27 mouse cellular contexts compared by ENCODE assay signal in genomic region chr4:53538600-53538999, GRCm38 (mm10).
DNase-seq lines count a peak whose midpoint lies in the region; ATAC-seq and TF ChIP-seq lines count a peak whose summit lies in the region.
"Had no signal": no experiment of that assay in that cellular context is flagged by ENCODE, and none has a peak within 500 bp of the region (broad histone marks: within the 10 kb centered on the region; RNA-seq: fewer than 3 reads in every experiment).

No protein-coding gene starts in this region.

- DNase-seq in forebrain, embryonic 14.5 days (ENCODE audit: low spot score): no peak
- DNase-seq in layer of hippocampus, adult 9-10 months (ENCODE audit: low spot score): peak; percentile 55
- no peak for DNase-seq in layer of hippocampus, adult 11-12 months (ENCODE audit: low spot score)
- no peak for DNase-seq in lung, postnatal 0 days (ENCODE audit: low spot score)
- no peak for DNase-seq in lung, adult 18-20 months
- DNase-seq in brain, embryonic 18.5 days (ENCODE audit: low read depth, low spot score): peak; percentile 56
- DNase-seq: adrenal gland, postnatal 10 days; cerebellum, adult 8-10 months; cerebellum, postnatal 36 days; embryo, embryonic 11 days; gastrocnemius, adult 2 months; heart, postnatal 4 days; kidney, adult 18-20 months; right cerebral cortex, adult 18-20 months; thymus, adult 18-20 months; thymus, postnatal 4 days had no signal

- no peak overlapping the region for H3K4me3 ChIP-seq in forebrain, embryonic 16.5 days (replicated peaks; ENCODE audit: low read length)
- H3K4me3 ChIP-seq in forebrain, embryonic 14.5 days (ENCODE audit: low read depth, low read length): no peak overlapping the region
- H3K4me3 ChIP-seq in lung, postnatal 0 days (ENCODE audit: low read depth, low read length): no peak overlapping the region
- H3K4me3 ChIP-seq: embryonic facial prominence, embryonic 13.5 days; erythroblast, embryonic 14.5 days; gastrocnemius, adult 2 months; heart, embryonic 15.5 days; liver, embryonic 15.5 days; midbrain, embryonic 15.5 days; myocyte had no signal

- no peak overlapping the region for H3K9ac ChIP-seq in forebrain, embryonic 16.5 days (replicated peaks; ENCODE audit: low read depth, low read length)
- H3K9ac ChIP-seq in forebrain, embryonic 14.5 days (ENCODE audit: low read length): no peak overlapping the region
- no peak overlapping the region for H3K9ac ChIP-seq in lung, postnatal 0 days (replicated peaks; ENCODE audit: low read depth)
- H3K9ac ChIP-seq: embryonic facial prominence, embryonic 13.5 days; heart, embryonic 15.5 days; hindbrain, embryonic 14.5 days; liver, embryonic 15.5 days; midbrain, embryonic 15.5 days had no signal

- no peak overlapping the region for H3K4me2 ChIP-seq in forebrain, embryonic 16.5 days (ENCODE audit: low read length)
- no peak overlapping the region for H3K4me2 ChIP-seq in forebrain, embryonic 14.5 days (ENCODE audit: low read length)
- H3K4me2 ChIP-seq in lung, postnatal 0 days (replicated peaks; ENCODE audit: low read depth, low read length): no peak overlapping the region; the same call in 1 of the 2 replicates
- H3K4me2 ChIP-seq: embryonic facial prominence, embryonic 13.5 days; heart, embryonic 15.5 days; hindbrain, embryonic 14.5 days; liver, embryonic 15.5 days; midbrain, embryonic 15.5 days had no signal

- 78% methylated on average over 11 of the region's 11 CpGs for WGBS in forebrain, embryonic 16.5 days
- 86% methylated on average over 11 of the region's 11 CpGs for WGBS in forebrain, embryonic 14.5 days
- WGBS in lung, postnatal 0 days: 70% methylated on average over 11 of the region's 11 CpGs

- 0 out of 2 replicates have a peak, but pooled peaks have one; percentile 33 for TF ChIP-seq EP300 in lung, postnatal 0 days (IDR thresholded peaks at IDR 0.05)

- no peaks in the 10 kb centered on the region for H3K9me3 ChIP-seq in forebrain, embryonic 16.5 days (ENCODE audit: control insufficient read depth, low read length)
- no peaks in the 10 kb centered on the region for H3K9me3 ChIP-seq in forebrain, embryonic 14.5 days (replicated peaks; ENCODE audit: control insufficient read depth, low read length)
- no peaks in the 10 kb centered on the region for H3K9me3 ChIP-seq in lung, postnatal 0 days (ENCODE audit: low read length)
- H3K9me3 ChIP-seq: embryonic facial prominence, embryonic 13.5 days; heart, embryonic 15.5 days; liver, embryonic 15.5 days; midbrain, embryonic 15.5 days had no signal

- peak; percentile 54; the same call in 1 of the 2 replicates for ATAC-seq in forebrain, embryonic 16.5 days
- no peak for ATAC-seq in forebrain, embryonic 14.5 days
- peak; percentile 26; the same call in 1 of the 2 replicates for ATAC-seq in lung, postnatal 0 days
- ATAC-seq: inflammation-experienced regulatory T-cells, adult 6 months; midbrain, embryonic 15.5 days had no signal

- no peaks in the 10 kb centered on the region for H3K27me3 ChIP-seq in forebrain, embryonic 16.5 days (replicated peaks; ENCODE audit: control insufficient read depth, insufficient read depth, low read length)
- H3K27me3 ChIP-seq in forebrain, embryonic 14.5 days (replicated peaks; ENCODE audit: control insufficient read depth, insufficient read depth, low read length): no peaks in the 10 kb centered on the region
- H3K27me3 ChIP-seq in lung, postnatal 0 days (replicated peaks; ENCODE audit: insufficient read depth, low read length): no peaks in the 10 kb centered on the region
- H3K27me3 ChIP-seq: embryonic facial prominence, embryonic 13.5 days; heart, embryonic 15.5 days; liver, embryonic 15.5 days; midbrain, embryonic 15.5 days had no signal

- H3K27ac ChIP-seq in forebrain, embryonic 16.5 days (ENCODE audit: low read length): 0 out of 2 replicates have a peak overlapping the region, but pooled peaks have one; percentile 10
- H3K27ac ChIP-seq in forebrain, embryonic 14.5 days (ENCODE audit: low read depth, low read length): no peak overlapping the region
- 0 out of 2 replicates have a peak overlapping the region, but pooled peaks have one; percentile 27 for H3K27ac ChIP-seq in lung, postnatal 0 days (ENCODE audit: low read length)
- H3K27ac ChIP-seq: embryonic facial prominence, embryonic 13.5 days; gastrocnemius, adult 2 months; heart, embryonic 15.5 days; hindbrain, embryonic 14.5 days; kidney, postnatal 0 days; liver, embryonic 15.5 days; macrophage; midbrain, embryonic 15.5 days had no signal

- H3K36me3 ChIP-seq in forebrain, embryonic 16.5 days (ENCODE audit: control insufficient read depth, insufficient read depth): peaks cover 3% of the 10 kb centered on the region; the same call in 1 of the 2 replicates
- no peaks in the 10 kb centered on the region for H3K36me3 ChIP-seq in forebrain, embryonic 14.5 days (ENCODE audit: control insufficient read depth, insufficient read depth, low read length)
- no peaks in the 10 kb centered on the region for H3K36me3 ChIP-seq in lung, postnatal 0 days (ENCODE audit: insufficient read depth, low read length)
- H3K36me3 ChIP-seq: liver, embryonic 15.5 days; midbrain, embryonic 15.5 days had no signal

- 0 out of 2 replicates have a peak, but pooled peaks cover 2% of the 10 kb centered on the region for H3K4me1 ChIP-seq in forebrain, embryonic 16.5 days (replicated peaks; ENCODE audit: control insufficient read depth, insufficient read depth, low read length)
- no peaks in the 10 kb centered on the region for H3K4me1 ChIP-seq in forebrain, embryonic 14.5 days (ENCODE audit: control insufficient read depth, insufficient read depth, low read length)
- H3K4me1 ChIP-seq in lung, postnatal 0 days (ENCODE audit: insufficient read depth, low read depth, low read length): no peaks in the 10 kb centered on the region
- H3K4me1 ChIP-seq: embryonic facial prominence, embryonic 13.5 days; liver, embryonic 15.5 days; midbrain, embryonic 15.5 days had no signal

- no peak for TF ChIP-seq CTCF in lung, postnatal 0 days (IDR thresholded peaks at IDR 0.05)

Comparison
In these comparisons a context has a peak if more than half of its experiments do, and no peak if none do; other contexts are left out.
1. DNase-seq: peak in layer of hippocampus, adult 9-10 months (single experiment) and brain, embryonic 18.5 days (single experiment); none in forebrain, embryonic 14.5 days (single experiment), layer of hippocampus, adult 11-12 months (single experiment), lung, postnatal 0 days (single experiment) and lung, adult 18-20 months (0 of 2).